Mouse (Mus musculus): Measurements from ENCODE around the gene Cntn4. TPM values are rescaled to one million over a fixed set of nuclear protein-coding genes. Genes with fewer than 3 reads are reported as not detected.

Gene Cntn4
- polyA plus RNA-seq, 1 experiment from 2014 or later, result 0.29 TPM

- Histone ChIP-seq H3K4me3 (ENCODE audit: low read length) (no peak overlapping the region), H3K9me3 (ENCODE audit: control insufficient read depth, low read length) (no peaks in the 10 kb centered on the region), H3K9ac (ENCODE audit: low read depth, low read length) (no peak overlapping the region), H3K27ac (ENCODE audit: low read length) (no peak overlapping the region), H3K27me3 (replicated peaks; ENCODE audit: control insufficient read depth, insufficient read depth, low read length) (no peaks in the 10 kb centered on the region), H3K4me1 (ENCODE audit: control insufficient read depth, insufficient read depth, low read length) (no peaks in the 10 kb centered on the region), H3K4me2 (ENCODE audit: low read depth, low read length) (no peak overlapping the region), H3K36me3 (ENCODE audit: control insufficient read depth, insufficient read depth, low read length) (no peaks in the 10 kb centered on the region)
- WGBS, result 82% methylated on average over 3 of the region's 3 CpGs
- no peak for ATAC-seq
Measured at GRCm38 (mm10) chr6:106408634-106409033, 731.2 kb downstream of the Cntn4 start.

- Histone ChIP-seq H3K4me3 (ENCODE audit: low read length) (no peak overlapping the region), H3K27ac (ENCODE audit: low read length) (no peak overlapping the region), H3K9ac (ENCODE audit: low read depth, low read length) (no peak overlapping the region), H3K4me2 (ENCODE audit: low read depth, low read length) (no peak overlapping the region), H3K9me3 (ENCODE audit: control insufficient read depth, low read length) (no peaks in the 10 kb centered on the region), H3K4me1 (ENCODE audit: control insufficient read depth, insufficient read depth, low read length) (no peaks in the 10 kb centered on the region), H3K27me3 (replicated peaks; ENCODE audit: control insufficient read depth, insufficient read depth, low read length) (no peaks in the 10 kb centered on the region), H3K36me3 (ENCODE audit: control insufficient read depth, insufficient read depth, low read length) (no peaks in the 10 kb centered on the region)
- peak; percentile 88 for ATAC-seq
Measured at GRCm38 (mm10) chr6:106422947-106423346, 745.5 kb downstream of the Cntn4 start.

GRCm38 (mm10) chr6:106423471-106423870, 746.0 kb downstream of the Cntn4 start:
- Histone ChIP-seq H3K9ac (ENCODE audit: low read depth, low read length) (no peak overlapping the region), H3K27me3 (replicated peaks; ENCODE audit: control insufficient read depth, insufficient read depth, low read length) (no peaks in the 10 kb centered on the region), H3K4me3 (ENCODE audit: low read length) (no peak overlapping the region), H3K4me2 (ENCODE audit: low read depth, low read length) (no peak overlapping the region), H3K36me3 (ENCODE audit: control insufficient read depth, insufficient read depth, low read length) (no peaks in the 10 kb centered on the region), H3K9me3 (ENCODE audit: control insufficient read depth, low read length) (no peaks in the 10 kb centered on the region), H3K27ac (ENCODE audit: low read length) (no peak overlapping the region), H3K4me1 (ENCODE audit: control insufficient read depth, insufficient read depth, low read length) (no peaks in the 10 kb centered on the region)
- no peak for ATAC-seq
- 85% methylated on average over 2 of the region's 2 CpGs for WGBS

- no peak overlapping the region for H3K9ac ChIP-seq (ENCODE audit: low read depth, low read length)
- no peak overlapping the region for H3K4me2 ChIP-seq (ENCODE audit: low read depth, low read length)
- 84% methylated on average over 3 of the region's 3 CpGs for WGBS
- no peaks in the 10 kb centered on the region for H3K27me3 ChIP-seq (replicated peaks; ENCODE audit: control insufficient read depth, insufficient read depth, low read length)
- H3K4me1 ChIP-seq (ENCODE audit: control insufficient read depth, insufficient read depth, low read length), result no peaks in the 10 kb centered on the region
- no peaks in the 10 kb centered on the region for H3K36me3 ChIP-seq (ENCODE audit: control insufficient read depth, insufficient read depth, low read length)
- ATAC-seq, result no peak
- no peaks in the 10 kb centered on the region for H3K9me3 ChIP-seq (ENCODE audit: control insufficient read depth, low read length)
- no peak overlapping the region for H3K4me3 ChIP-seq (ENCODE audit: low read length)
- no peak overlapping the region for H3K27ac ChIP-seq (ENCODE audit: low read length)
Measured at GRCm38 (mm10) chr6:106426615-106427014, 749.2 kb downstream of the Cntn4 start.

- 90% methylated on average over 3 of the region's 3 CpGs for WGBS
Measured at GRCm38 (mm10) chr6:106431466-106431865, 754.0 kb downstream of the Cntn4 start.

GRCm38 (mm10) chr6:106440786-106441185, 763.3 kb downstream of the Cntn4 start:
- no peaks in the 10 kb centered on the region for H3K27me3 ChIP-seq (replicated peaks; ENCODE audit: control insufficient read depth, insufficient read depth, low read length)
- no peak for ATAC-seq
- WGBS, result 77% methylated on average over 1 of the region's 1 CpGs

More at GRCm38 (mm10) chr6:106431466-106431865, 754.0 kb downstream of the Cntn4 start:
- no peaks in the 10 kb centered on the region for H3K4me1 ChIP-seq (ENCODE audit: control insufficient read depth, insufficient read depth, low read length)
- H3K9ac ChIP-seq (ENCODE audit: low read depth, low read length), result no peak overlapping the region
- no peak overlapping the region for H3K4me3 ChIP-seq (ENCODE audit: low read length)
- H3K27ac ChIP-seq (ENCODE audit: low read length), result no peak overlapping the region
- H3K27me3 ChIP-seq (replicated peaks; ENCODE audit: control insufficient read depth, insufficient read depth, low read length), result no peaks in the 10 kb centered on the region
- no peak for ATAC-seq
- no peak overlapping the region for H3K4me2 ChIP-seq (ENCODE audit: low read depth, low read length)
- no peaks in the 10 kb centered on the region for H3K9me3 ChIP-seq (ENCODE audit: control insufficient read depth, low read length)
- no peaks in the 10 kb centered on the region for H3K36me3 ChIP-seq (ENCODE audit: control insufficient read depth, insufficient read depth, low read length)

GRCm38 (mm10) chr6:106441246-106441645, 763.8 kb downstream of the Cntn4 start:
- Histone ChIP-seq H3K4me3 (ENCODE audit: low read length) (no peak overlapping the region), H3K9me3 (ENCODE audit: control insufficient read depth, low read length) (no peaks in the 10 kb centered on the region), H3K27ac (ENCODE audit: low read length) (no peak overlapping the region), H3K27me3 (replicated peaks; ENCODE audit: control insufficient read depth, insufficient read depth, low read length) (no peaks in the 10 kb centered on the region), H3K4me1 (ENCODE audit: control insufficient read depth, insufficient read depth, low read length) (no peaks in the 10 kb centered on the region), H3K4me2 (ENCODE audit: low read depth, low read length) (no peak overlapping the region), H3K9ac (ENCODE audit: low read depth, low read length) (no peak overlapping the region), H3K36me3 (ENCODE audit: control insufficient read depth, insufficient read depth, low read length) (no peaks in the 10 kb centered on the region)
- no peak for ATAC-seq
- 80% methylated on average over 3 of the region's 3 CpGs for WGBS

More at GRCm38 (mm10) chr6:106440786-106441185, 763.3 kb downstream of the Cntn4 start:
- H3K4me2 ChIP-seq (ENCODE audit: low read depth, low read length), result no peak overlapping the region
- H3K4me3 ChIP-seq (ENCODE audit: low read length), result no peak overlapping the region
- H3K27ac ChIP-seq (ENCODE audit: low read length), result no peak overlapping the region
- H3K9ac ChIP-seq (ENCODE audit: low read depth, low read length), result no peak overlapping the region
- no peaks in the 10 kb centered on the region for H3K4me1 ChIP-seq (ENCODE audit: control insufficient read depth, insufficient read depth, low read length)
- H3K9me3 ChIP-seq (ENCODE audit: control insufficient read depth, low read length), result no peaks in the 10 kb centered on the region
- H3K36me3 ChIP-seq (ENCODE audit: control insufficient read depth, insufficient read depth, low read length), result no peaks in the 10 kb centered on the region

- Histone ChIP-seq H3K9ac (ENCODE audit: low read depth, low read length) (no peak overlapping the region), H3K27ac (ENCODE audit: low read length) (no peak overlapping the region), H3K9me3 (ENCODE audit: control insufficient read depth, low read length) (no peaks in the 10 kb centered on the region), H3K4me2 (ENCODE audit: low read depth, low read length) (no peak overlapping the region), H3K27me3 (replicated peaks; ENCODE audit: control insufficient read depth, insufficient read depth, low read length) (no peaks in the 10 kb centered on the region), H3K4me1 (ENCODE audit: control insufficient read depth, insufficient read depth, low read length) (no peaks in the 10 kb centered on the region), H3K36me3 (ENCODE audit: control insufficient read depth, insufficient read depth, low read length) (no peaks in the 10 kb centered on the region), H3K4me3 (ENCODE audit: low read length) (no peak overlapping the region)
- WGBS, result 81% methylated on average over 3 of the region's 3 CpGs
- ATAC-seq, result no peak
Measured at GRCm38 (mm10) chr6:106454131-106454838, 776.8 kb downstream of the Cntn4 start.

GRCm38 (mm10) chr6:106455616-106456015, 778.2 kb downstream of the Cntn4 start:
- 89% methylated on average over 3 of the region's 3 CpGs for WGBS
- no peak overlapping the region for H3K4me2 ChIP-seq (ENCODE audit: low read depth, low read length)
- H3K4me1 ChIP-seq (ENCODE audit: control insufficient read depth, insufficient read depth, low read length), result no peaks in the 10 kb centered on the region
- no peak overlapping the region for H3K9ac ChIP-seq (ENCODE audit: low read depth, low read length)
- no peaks in the 10 kb centered on the region for H3K27me3 ChIP-seq (replicated peaks; ENCODE audit: control insufficient read depth, insufficient read depth, low read length)
- no peak overlapping the region for H3K27ac ChIP-seq (ENCODE audit: low read length)
- no peaks in the 10 kb centered on the region for H3K9me3 ChIP-seq (ENCODE audit: control insufficient read depth, low read length)
- no peak for ATAC-seq
- H3K36me3 ChIP-seq (ENCODE audit: control insufficient read depth, insufficient read depth, low read length), result no peaks in the 10 kb centered on the region
- no peak overlapping the region for H3K4me3 ChIP-seq (ENCODE audit: low read length)

- WGBS, result 68% methylated on average over 6 of the region's 6 CpGs
- H3K36me3 ChIP-seq (ENCODE audit: control insufficient read depth, insufficient read depth, low read length), result no peaks in the 10 kb centered on the region
- no peaks in the 10 kb centered on the region for H3K27me3 ChIP-seq (replicated peaks; ENCODE audit: control insufficient read depth, insufficient read depth, low read length)
- H3K4me2 ChIP-seq (ENCODE audit: low read depth, low read length), result no peak overlapping the region
- ATAC-seq, result no peak
- no peak overlapping the region for H3K4me3 ChIP-seq (ENCODE audit: low read length)
- H3K9me3 ChIP-seq (ENCODE audit: control insufficient read depth, low read length), result no peaks in the 10 kb centered on the region
- no peak overlapping the region for H3K27ac ChIP-seq (ENCODE audit: low read length)
- H3K9ac ChIP-seq (ENCODE audit: low read depth, low read length), result no peak overlapping the region
- no peaks in the 10 kb centered on the region for H3K4me1 ChIP-seq (ENCODE audit: control insufficient read depth, insufficient read depth, low read length)
Measured at GRCm38 (mm10) chr6:106458166-106458565, 780.7 kb downstream of the Cntn4 start.

Measured in intestine, embryonic 16.5 days (tissue).